Mouse (Mus musculus): ENCODE results near the gene Itgax. TPM values are rescaled to one million over a fixed set of nuclear protein-coding genes. Genes with fewer than 3 reads are reported as not detected.
"Not testable (repeated sequence)": the region's sequence is repeated elsewhere in the genome, so short reads cannot be mapped to it uniquely, and the experiment has no call there.

Gene Itgax
- polyA plus RNA-seq, 1 experiment from 2014 or later: not detected

- Histone ChIP-seq H3K27ac (no peak overlapping the region), H3K4me3 (no peak overlapping the region), H3K4me1 (no peaks in the 10 kb centered on the region), H3K27me3 (ENCODE audit: low read depth, poor library complexity, severe bottlenecking) (no peaks in the 10 kb centered on the region), H3K36me3 (no peaks in the 10 kb centered on the region), H3K9me3 (replicated peaks) (no peaks in the 10 kb centered on the region)
- 85% methylated on average over 6 of the region's 6 CpGs for WGBS
- DNase-seq (ENCODE audit: low spot score): no peak
Measured at GRCm38 (mm10) chr7:128119726-128120490, 9.4 kb upstream of the Itgax start.

GRCm38 (mm10) chr7:128132148-128132547 is 2.8 kb downstream of the Itgax start:
- H3K9me3 ChIP-seq (replicated peaks): no peaks in the 10 kb centered on the region
- H3K27ac ChIP-seq: no peak overlapping the region
- no peaks in the 10 kb centered on the region for H3K4me1 ChIP-seq
- no peaks in the 10 kb centered on the region for H3K36me3 ChIP-seq
- DNase-seq (ENCODE audit: low spot score): no peak
- no peak overlapping the region for H3K4me3 ChIP-seq
- WGBS: 94% methylated on average over 5 of the region's 5 CpGs
- H3K27me3 ChIP-seq (ENCODE audit: low read depth, poor library complexity, severe bottlenecking): no peaks in the 10 kb centered on the region

GRCm38 (mm10) chr7:128133596-128133995 is 4.2 kb downstream of the Itgax start:
- Histone ChIP-seq H3K27ac (no peak overlapping the region), H3K9me3 (replicated peaks) (no peaks in the 10 kb centered on the region), H3K27me3 (ENCODE audit: low read depth, poor library complexity, severe bottlenecking) (no peaks in the 10 kb centered on the region), H3K36me3 (no peaks in the 10 kb centered on the region), H3K4me3 (no peak overlapping the region), H3K4me1 (no peaks in the 10 kb centered on the region)
- 90% methylated on average over 2 of the region's 2 CpGs for WGBS
- DNase-seq (ENCODE audit: low spot score): no peak

GRCm38 (mm10) chr7:128136927-128137326 is 7.6 kb downstream of the Itgax start:
- 41% methylated on average over 4 of the region's 4 CpGs for WGBS
- H3K4me3 ChIP-seq: no peak overlapping the region
- H3K27ac ChIP-seq: no peak overlapping the region
- no peaks in the 10 kb centered on the region for H3K27me3 ChIP-seq (ENCODE audit: low read depth, poor library complexity, severe bottlenecking)
- no peaks in the 10 kb centered on the region for H3K36me3 ChIP-seq
- H3K9me3 ChIP-seq (replicated peaks): no peaks in the 10 kb centered on the region
- no peaks in the 10 kb centered on the region for H3K4me1 ChIP-seq
- no peak for DNase-seq (ENCODE audit: low spot score)

GRCm38 (mm10) chr7:128139611-128140010 is 10.3 kb downstream of the Itgax start:
- DNase-seq (ENCODE audit: low spot score): no peak
- H3K4me3 ChIP-seq: no peak overlapping the region
- no peaks in the 10 kb centered on the region for H3K9me3 ChIP-seq (replicated peaks)
- H3K36me3 ChIP-seq: no peaks in the 10 kb centered on the region
- no peaks in the 10 kb centered on the region for H3K27me3 ChIP-seq (ENCODE audit: low read depth, poor library complexity, severe bottlenecking)
- H3K4me1 ChIP-seq: no peaks in the 10 kb centered on the region
- WGBS: 91% methylated on average over 6 of the region's 6 CpGs
- H3K27ac ChIP-seq: no peak overlapping the region

GRCm38 (mm10) chr7:128150970-128151369 is 21.6 kb downstream of the Itgax start:
- no peak overlapping the region for H3K4me3 ChIP-seq
- H3K4me1 ChIP-seq: no peaks in the 10 kb centered on the region
- H3K36me3 ChIP-seq: no peaks in the 10 kb centered on the region
- DNase-seq (ENCODE audit: low spot score): no peak
- whole genome bisulfite sequencing: 81% methylated on average over 8 of the region's 8 CpGs
- no peaks in the 10 kb centered on the region for H3K27me3 ChIP-seq (ENCODE audit: low read depth, poor library complexity, severe bottlenecking)
- no peak overlapping the region for H3K27ac ChIP-seq
- H3K9me3 ChIP-seq (replicated peaks): no peaks in the 10 kb centered on the region

- Histone ChIP-seq H3K4me1 (no peaks in the 10 kb centered on the region), H3K36me3 (no peaks in the 10 kb centered on the region), H3K4me3 (no peak within 1 kb of the TSS), H3K27ac (no peak within 1 kb of the TSS), H3K27me3 (ENCODE audit: low read depth, poor library complexity, severe bottlenecking) (no peaks in the 10 kb centered on the region), H3K9me3 (replicated peaks) (no peaks in the 10 kb centered on the region)
- no peak for DNase-seq (ENCODE audit: low spot score)
- WGBS: 94% methylated on average over 21 of the region's 21 CpGs
Measured at GRCm38 (mm10) chr7:128154076-128154475, 24.7 kb downstream of the Itgax start, which contains the start of gene Itgad. Gene Itgad (plus strand): TSS chr7:128154376.

GRCm38 (mm10) chr7:128154924-128155323 is 25.6 kb downstream of the Itgax start:
- WGBS: 81% methylated on average over 10 of the region's 10 CpGs
- H3K27ac ChIP-seq: no peak overlapping the region

GRCm38 (mm10) chr7:128158688-128159354 is 29.5 kb downstream of the Itgax start:
- H3K27ac ChIP-seq; H3K9me3 ChIP-seq (replicated peaks); DNase-seq (ENCODE audit: low spot score); H3K4me3 ChIP-seq; H3K27me3 ChIP-seq (ENCODE audit: low read depth, poor library complexity, severe bottlenecking); H3K4me1 ChIP-seq; H3K36me3 ChIP-seq: not testable (repeated sequence)
- 82% methylated on average over 8 of the region's 8 CpGs for WGBS

More at GRCm38 (mm10) chr7:128154924-128155323, 25.6 kb downstream of the Itgax start:
- Histone ChIP-seq H3K9me3 (replicated peaks) (no peaks in the 10 kb centered on the region), H3K36me3 (no peaks in the 10 kb centered on the region), H3K4me3 (no peak overlapping the region), H3K27me3 (ENCODE audit: low read depth, poor library complexity, severe bottlenecking) (no peaks in the 10 kb centered on the region), H3K4me1 (no peaks in the 10 kb centered on the region)
- DNase-seq (ENCODE audit: low spot score): no peak

GRCm38 (mm10) chr7:128164001-128164400 is 34.7 kb downstream of the Itgax start:
- H3K4me1 ChIP-seq: no peaks in the 10 kb centered on the region
- H3K36me3 ChIP-seq: no peaks in the 10 kb centered on the region
- 93% methylated on average over 4 of the region's 4 CpGs for WGBS
- no peaks in the 10 kb centered on the region for H3K9me3 ChIP-seq (replicated peaks)
- H3K27me3 ChIP-seq (ENCODE audit: low read depth, poor library complexity, severe bottlenecking): no peaks in the 10 kb centered on the region
- no peak overlapping the region for H3K27ac ChIP-seq
- no peak overlapping the region for H3K4me3 ChIP-seq
- DNase-seq (ENCODE audit: low spot score): no peak

- WGBS: 89% methylated on average over 7 of the region's 7 CpGs
- Histone ChIP-seq H3K27ac (no peak overlapping the region), H3K4me3 (no peak overlapping the region), H3K36me3 (no peaks in the 10 kb centered on the region), H3K9me3 (replicated peaks) (no peaks in the 10 kb centered on the region), H3K27me3 (ENCODE audit: low read depth, poor library complexity, severe bottlenecking) (no peaks in the 10 kb centered on the region), H3K4me1 (no peaks in the 10 kb centered on the region)
- no peak for DNase-seq (ENCODE audit: low spot score)
Measured at GRCm38 (mm10) chr7:128166391-128166790, 37.0 kb downstream of the Itgax start.

GRCm38 (mm10) chr7:128169996-128170395 is 40.6 kb downstream of the Itgax start:
- no peak for DNase-seq (ENCODE audit: low spot score)
- no peaks in the 10 kb centered on the region for H3K9me3 ChIP-seq (replicated peaks)
- no peak overlapping the region for H3K27ac ChIP-seq
- no peaks in the 10 kb centered on the region for H3K36me3 ChIP-seq
- WGBS: 81% methylated on average over 3 of the region's 3 CpGs
- H3K4me3 ChIP-seq: no peak overlapping the region
- H3K4me1 ChIP-seq: no peaks in the 10 kb centered on the region
- H3K27me3 ChIP-seq (ENCODE audit: low read depth, poor library complexity, severe bottlenecking): no peaks in the 10 kb centered on the region

GRCm38 (mm10) chr7:128178385-128178784 is 49.0 kb downstream of the Itgax start:
- Histone ChIP-seq H3K27ac (no peak overlapping the region), H3K27me3 (ENCODE audit: low read depth, poor library complexity, severe bottlenecking) (no peaks in the 10 kb centered on the region), H3K36me3 (no peaks in the 10 kb centered on the region), H3K4me1 (no peaks in the 10 kb centered on the region), H3K9me3 (replicated peaks) (no peaks in the 10 kb centered on the region), H3K4me3 (no peak overlapping the region)
- DNase-seq (ENCODE audit: low spot score): no peak
- WGBS: 67% methylated on average over 2 of the region's 2 CpGs
